Mouse (Mus musculus) heart, adult 2 months (tissue): ENCODE results near the gene Rad52.

ENCODE experiments used
- CTCF ChIP-seq: fragments of 200-600 bp; IDR thresholded peaks from 2 replicates; pipeline ENCODE4 v1.8.1; 2022; ENCODE audit warnings: antibody characterized with exemption, mild to moderate bottlenecking, moderate library complexity
- POLR2A ChIP-seq: fragments of 200-500 bp; IDR thresholded peaks from 2 replicates; pipeline ENCODE4 v1.6.1; 2011; ENCODE audit warnings: mild to moderate bottlenecking, low read depth, low read length, control low read depth; ENCODE audit not compliant: insufficient read depth

DNA sequence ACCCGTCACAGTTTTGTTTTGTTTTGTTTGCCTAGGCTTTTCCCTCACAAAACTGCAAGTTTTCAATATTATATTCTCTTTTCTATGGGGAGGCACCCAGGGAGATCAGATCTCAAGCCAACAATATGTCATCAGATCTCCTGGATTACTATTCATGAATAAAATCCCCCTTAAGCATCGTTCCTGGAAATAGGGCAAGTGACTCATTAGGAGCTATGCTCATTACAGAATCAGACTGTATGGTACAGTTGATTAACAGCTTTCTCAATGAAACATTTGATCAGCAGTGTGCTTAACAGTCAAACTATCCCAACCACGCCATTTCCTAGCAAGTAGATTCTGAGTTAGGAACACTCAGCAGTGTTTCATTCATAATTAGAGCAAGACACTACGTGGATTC, 47.0 kb upstream of the Rad52 start:
- no peak for TF ChIP-seq POLR2A
- no peak for TF ChIP-seq CTCF
